Mouse (Mus musculus): ENCODE measurements around the gene Sema6d. TPM values are rescaled to one million over a fixed set of nuclear protein-coding genes. Genes with fewer than 3 reads are reported as not detected.

Gene Sema6d
- polyA plus RNA-seq (2012; rRNA removed): 25.3 and 25.7 TPM in 2 replicates

DNA sequence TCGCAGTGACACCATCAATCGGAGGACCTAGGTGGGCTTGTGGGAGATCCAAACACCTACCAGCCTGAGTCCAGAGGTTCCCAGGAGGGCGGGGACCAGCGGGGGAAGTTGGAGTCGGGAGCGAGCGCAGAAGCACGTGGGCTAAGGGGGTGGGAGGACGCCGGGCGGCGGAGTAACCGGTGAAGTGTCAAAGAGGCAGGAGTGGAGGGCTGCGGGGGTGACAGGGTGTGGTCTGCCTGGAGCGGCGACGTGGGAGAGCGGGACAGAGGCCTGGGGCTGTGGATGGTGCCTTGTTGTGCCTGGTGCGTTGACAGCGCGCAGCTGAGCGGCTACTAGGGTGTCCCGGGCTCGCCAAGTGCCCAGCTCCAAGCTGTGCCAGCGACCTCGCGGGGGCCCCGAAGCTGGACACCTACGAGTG, at the start of gene Sema6d:
Sema6d (plus strand) TSS at position 157 of the 418 bp plus-strand sequence.
- TF ChIP-seq POLR2A (IDR thresholded peaks at IDR 0.05; ENCODE audit: borderline replicate concordance, extremely low read depth, low read depth, low read length) (no peak), CTCF (IDR thresholded peaks at IDR 0.05; ENCODE audit: insufficient read depth, low read length) (no peak)
- Histone ChIP-seq H3K4me3 (replicated peaks; ENCODE audit: extremely low read depth, low read depth, low read length) (peak within 1 kb of the TSS; percentile 65), H3K4me1 (ENCODE audit: control insufficient read depth, insufficient read depth, low read length) (no peaks in the 10 kb centered on the region; the same call in 1 of the 2 replicates)
- WGBS: 2% methylated on average over 29 of the region's 29 CpGs
- DNase-seq: peak; percentile 4

DNA sequence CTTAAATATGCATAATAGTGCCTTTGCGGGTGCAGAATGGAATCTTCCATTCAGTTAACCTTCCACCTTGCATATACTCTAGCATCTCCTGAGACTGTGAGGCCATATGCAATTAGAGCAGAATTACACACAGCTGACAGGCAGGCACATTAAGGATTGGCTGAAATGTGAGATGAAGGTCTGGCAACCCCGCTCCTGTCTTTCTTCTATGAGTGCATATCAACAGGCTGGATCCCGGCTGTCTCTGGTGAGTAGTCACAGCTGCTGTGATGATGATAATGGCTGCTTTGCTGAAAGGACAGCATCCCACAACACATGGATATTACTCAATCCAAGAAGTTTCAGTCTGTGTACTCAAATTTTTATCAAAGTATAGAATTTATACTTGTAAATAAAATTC, 29.9 kb upstream of the Sema6d start:
- H3K4me1 ChIP-seq (ENCODE audit: control insufficient read depth, insufficient read depth, low read length): no peaks in the 10 kb centered on the region
- no peak for DNase-seq
- WGBS: 58% methylated on average over 3 of the region's 3 CpGs
- no peak overlapping the region for H3K4me3 ChIP-seq (replicated peaks; ENCODE audit: extremely low read depth, low read depth, low read length)
- TF ChIP-seq CTCF (IDR thresholded peaks at IDR 0.05; ENCODE audit: insufficient read depth, low read length) (no peak), POLR2A (IDR thresholded peaks at IDR 0.05; ENCODE audit: borderline replicate concordance, extremely low read depth, low read depth, low read length) (no peak)

DNA sequence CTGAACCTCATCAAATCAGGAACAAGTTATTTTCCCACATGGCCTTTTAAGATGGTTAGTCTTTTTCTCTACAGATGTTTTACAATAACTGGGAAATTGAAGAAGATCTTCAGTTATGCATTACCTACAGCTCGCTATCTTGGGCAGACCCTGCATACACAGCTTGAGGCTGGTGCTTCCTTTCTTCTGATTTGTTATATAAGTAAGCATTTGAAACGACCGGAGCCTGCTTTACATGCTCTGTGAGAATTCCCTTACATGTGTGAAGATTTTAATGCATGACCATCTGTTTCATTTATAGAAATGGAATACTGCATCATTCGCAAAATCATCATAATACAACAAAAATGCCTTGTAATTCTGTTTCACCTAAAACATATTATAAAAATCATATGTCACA, 21.4 kb upstream of the Sema6d start:
- no peak for DNase-seq
- TF ChIP-seq CTCF (IDR thresholded peaks at IDR 0.05; ENCODE audit: insufficient read depth, low read length) (no peak), POLR2A (IDR thresholded peaks at IDR 0.05; ENCODE audit: borderline replicate concordance, extremely low read depth, low read depth, low read length) (no peak)
- Histone ChIP-seq H3K4me3 (replicated peaks; ENCODE audit: extremely low read depth, low read depth, low read length) (no peak overlapping the region), H3K4me1 (ENCODE audit: control insufficient read depth, insufficient read depth, low read length) (no peaks in the 10 kb centered on the region)
- WGBS: 90% methylated on average over 4 of the region's 4 CpGs

DNA sequence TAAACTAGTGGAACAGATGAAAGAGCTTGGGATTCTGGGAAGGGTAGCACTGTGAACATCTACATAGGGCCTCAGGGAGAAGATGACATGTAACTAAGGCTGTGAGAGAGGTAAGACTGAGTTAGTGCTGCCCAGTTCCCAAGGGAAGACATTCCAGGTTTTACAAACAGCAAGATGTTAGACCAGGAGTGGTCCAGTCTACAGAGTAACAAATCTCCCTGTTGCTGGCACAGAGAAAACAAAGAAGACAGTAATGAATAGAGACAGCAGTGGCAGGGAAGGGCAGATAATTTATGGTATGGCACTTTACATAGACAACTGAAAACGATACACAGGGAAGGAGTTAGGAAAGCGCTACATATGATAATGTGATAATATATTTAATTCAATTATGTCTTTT, 19.1 kb upstream of the Sema6d start:
- 67% methylated on average over 2 of the region's 2 CpGs for WGBS
- Histone ChIP-seq H3K4me3 (replicated peaks; ENCODE audit: extremely low read depth, low read depth, low read length) (no peak overlapping the region), H3K4me1 (ENCODE audit: control insufficient read depth, insufficient read depth, low read length) (no peaks in the 10 kb centered on the region)
- no peak for DNase-seq
- no peak for TF ChIP-seq POLR2A (IDR thresholded peaks at IDR 0.05; ENCODE audit: borderline replicate concordance, extremely low read depth, low read depth, low read length)
- TF ChIP-seq CTCF (IDR thresholded peaks at IDR 0.05; ENCODE audit: insufficient read depth, low read length): no peak

DNA sequence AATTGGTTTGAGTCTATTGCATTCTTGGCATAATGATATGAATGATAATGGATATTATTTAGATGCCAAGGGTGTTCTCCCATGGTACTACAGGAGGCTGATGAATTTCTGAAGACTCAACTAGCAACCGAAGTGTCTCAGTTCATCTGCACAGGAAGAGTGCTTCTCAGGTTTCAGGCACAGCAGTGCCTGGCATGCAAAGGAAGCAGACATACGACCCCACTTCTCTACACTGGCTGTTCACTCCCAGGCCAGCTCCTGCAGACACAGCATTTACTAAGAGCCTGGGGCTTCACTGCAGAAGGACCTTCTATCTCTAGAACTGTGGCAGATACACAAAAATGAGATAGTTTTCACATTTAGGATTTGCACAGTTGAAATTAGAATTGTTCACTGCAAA, 18.4 kb upstream of the Sema6d start:
- no peak for TF ChIP-seq POLR2A (IDR thresholded peaks at IDR 0.05; ENCODE audit: borderline replicate concordance, extremely low read depth, low read depth, low read length)
- TF ChIP-seq CTCF (IDR thresholded peaks at IDR 0.05; ENCODE audit: insufficient read depth, low read length): no peak
- Histone ChIP-seq H3K4me1 (ENCODE audit: control insufficient read depth, insufficient read depth, low read length) (no peaks in the 10 kb centered on the region), H3K4me3 (replicated peaks; ENCODE audit: extremely low read depth, low read depth, low read length) (no peak overlapping the region)
- DNase-seq: no peak
- 19% methylated on average over 2 of the region's 2 CpGs for WGBS

DNA sequence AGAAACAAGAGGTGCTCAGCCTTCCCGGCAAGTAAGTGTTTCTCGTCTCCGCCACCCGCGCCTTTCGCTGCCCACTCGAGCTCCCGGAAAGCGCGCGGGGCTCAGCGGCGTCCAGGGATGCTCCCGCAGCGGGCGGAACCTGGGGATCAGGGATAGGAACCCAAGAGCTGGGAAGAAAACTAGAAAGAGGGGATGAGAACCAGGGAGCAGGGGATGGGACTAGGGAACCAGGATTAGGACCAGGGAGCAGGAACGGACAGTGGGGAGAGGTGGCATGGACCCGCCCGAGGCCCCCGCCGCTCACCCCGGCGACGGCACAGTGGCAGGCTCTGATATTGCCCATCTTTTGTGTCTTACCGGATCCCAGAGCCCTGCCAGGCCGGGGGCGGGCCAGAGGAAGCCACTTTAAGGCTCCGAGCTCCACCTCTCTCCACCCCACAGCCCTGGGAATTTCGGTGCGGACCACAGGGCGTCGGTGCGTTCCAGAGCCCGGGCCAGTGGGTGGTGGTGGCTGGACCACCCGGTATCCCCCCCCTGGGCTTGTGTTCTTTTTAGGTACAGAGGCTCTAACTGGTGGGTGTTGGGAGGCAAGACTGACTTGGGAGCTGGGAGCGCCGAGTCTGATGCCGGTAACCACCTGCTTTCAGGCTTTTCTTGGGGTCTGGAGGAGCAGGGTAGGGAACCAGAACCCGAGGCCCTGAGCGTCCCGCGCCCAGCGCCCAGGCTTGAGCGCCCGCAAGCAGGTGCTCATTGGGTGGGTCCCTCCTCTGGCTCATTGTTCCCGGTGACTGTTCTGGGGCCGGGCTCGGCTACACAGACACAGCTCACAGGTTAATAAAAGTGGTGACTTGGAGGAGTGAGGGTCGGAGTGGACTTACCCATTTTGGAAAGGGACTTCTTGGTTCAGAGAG, 717 bp downstream of the Sema6d start:
- peak overlapping the region; percentile 65 for H3K4me3 ChIP-seq (replicated peaks; ENCODE audit: extremely low read depth, low read depth, low read length)
- WGBS: 1% methylated on average over 49 of the region's 49 CpGs
- TF ChIP-seq CTCF (IDR thresholded peaks at IDR 0.05; ENCODE audit: insufficient read depth, low read length) (no peak), POLR2A (IDR thresholded peaks at IDR 0.05; ENCODE audit: borderline replicate concordance, extremely low read depth, low read depth, low read length) (no peak)

DNA sequence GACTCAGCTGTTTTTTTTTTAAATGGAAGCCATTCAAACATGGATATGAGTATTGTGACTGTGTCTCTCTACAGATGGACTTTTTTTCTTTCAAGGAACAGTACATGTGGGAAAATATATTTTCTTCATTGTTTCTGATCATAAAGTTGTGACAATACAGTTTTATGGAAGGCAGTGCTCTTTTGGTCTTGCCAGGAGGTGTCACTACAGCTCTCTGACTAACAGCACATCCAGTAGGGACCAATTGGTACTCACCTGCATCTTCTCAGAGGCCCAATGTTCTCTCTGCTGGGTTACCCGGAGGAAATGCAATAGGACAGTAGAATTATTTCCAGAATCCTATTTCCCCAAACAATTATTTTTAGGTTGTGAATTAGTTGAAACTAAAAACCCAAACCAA, 9.9 kb downstream of the Sema6d start:
- 40% methylated on average over 1 of the region's 1 CpGs for WGBS
- no peak overlapping the region for H3K4me3 ChIP-seq (replicated peaks; ENCODE audit: extremely low read depth, low read depth, low read length)

More for the DNA sequence above, 717 bp downstream of the Sema6d start:
- DNase-seq: peak; percentile 14
- H3K4me1 ChIP-seq (ENCODE audit: control insufficient read depth, insufficient read depth, low read length): no peaks in the 10 kb centered on the region; the same call in 1 of the 2 replicates

DNA sequence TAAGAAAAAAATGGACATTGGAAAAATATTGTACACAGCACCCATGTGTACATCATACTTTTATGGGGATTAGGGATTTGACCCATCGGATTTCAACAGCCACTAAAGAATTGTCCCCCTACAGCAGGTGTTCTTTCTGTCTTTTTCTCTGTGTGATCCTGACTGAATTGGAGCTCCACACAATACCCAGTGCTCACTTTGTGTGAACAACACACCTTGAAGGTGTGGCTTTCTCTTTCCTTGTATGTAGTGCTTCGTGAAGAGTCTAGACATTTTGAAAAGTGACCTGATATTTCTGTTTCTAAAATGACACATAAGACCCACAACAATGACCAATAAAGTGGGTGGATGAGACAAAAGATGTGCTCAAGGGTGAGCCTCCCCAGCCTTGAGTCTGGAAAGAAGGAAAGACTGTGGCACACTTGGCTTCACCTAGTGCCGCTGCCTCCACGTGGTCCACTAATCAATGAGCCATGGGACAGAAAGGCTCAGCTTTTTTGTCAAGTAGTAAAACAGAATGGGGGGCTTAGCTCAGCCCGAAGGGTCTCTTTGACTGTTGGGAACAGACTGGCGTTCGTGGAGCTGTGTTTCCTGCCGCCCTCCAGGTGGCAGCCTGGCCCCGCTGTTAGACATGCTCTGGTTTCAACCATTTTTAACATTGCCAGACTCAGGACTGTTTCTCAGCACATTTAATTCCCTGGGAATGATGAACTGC, 10.9 kb downstream of the Sema6d start:
- H3K4me1 ChIP-seq (ENCODE audit: control insufficient read depth, insufficient read depth, low read length): no peaks in the 10 kb centered on the region; the same call in none of the 2 replicates
- WGBS: 27% methylated on average over 9 of the region's 9 CpGs
- peak; percentile 46 for DNase-seq
- TF ChIP-seq POLR2A (IDR thresholded peaks at IDR 0.05; ENCODE audit: borderline replicate concordance, extremely low read depth, low read depth, low read length) (no peak), CTCF (IDR thresholded peaks at IDR 0.05; ENCODE audit: insufficient read depth, low read length) (peak; percentile 77)
- no peak overlapping the region for H3K4me3 ChIP-seq (replicated peaks; ENCODE audit: extremely low read depth, low read depth, low read length)

More for the DNA sequence above, 9.9 kb downstream of the Sema6d start:
- no peak for DNase-seq
- no peaks in the 10 kb centered on the region; the same call in none of the 2 replicates for H3K4me1 ChIP-seq (ENCODE audit: control insufficient read depth, insufficient read depth, low read length)
- TF ChIP-seq POLR2A (IDR thresholded peaks at IDR 0.05; ENCODE audit: borderline replicate concordance, extremely low read depth, low read depth, low read length): no peak
- no peak for TF ChIP-seq CTCF (IDR thresholded peaks at IDR 0.05; ENCODE audit: insufficient read depth, low read length)

DNA sequence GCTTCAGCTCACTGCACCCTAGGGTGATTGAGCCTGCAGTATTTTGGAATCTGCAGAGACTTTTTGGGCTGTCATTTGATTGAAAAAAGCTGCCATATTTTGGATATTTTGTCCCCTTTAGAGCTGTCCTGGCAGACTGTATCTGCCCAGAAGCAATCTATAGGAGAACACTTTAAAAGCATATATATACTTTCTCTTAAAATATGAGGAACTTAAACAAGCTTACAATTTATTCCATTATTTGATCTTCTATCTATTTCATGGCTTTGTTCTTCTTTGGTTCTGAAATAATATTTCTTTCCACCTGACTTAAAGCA, 11.4 kb downstream of the Sema6d start:
- no peak overlapping the region for H3K4me3 ChIP-seq (replicated peaks; ENCODE audit: extremely low read depth, low read depth, low read length)
- H3K4me1 ChIP-seq (ENCODE audit: control insufficient read depth, insufficient read depth, low read length): no peaks in the 10 kb centered on the region; the same call in none of the 2 replicates
- DNase-seq: no peak
- TF ChIP-seq POLR2A (IDR thresholded peaks at IDR 0.05; ENCODE audit: borderline replicate concordance, extremely low read depth, low read depth, low read length): no peak
- no peak for TF ChIP-seq CTCF (IDR thresholded peaks at IDR 0.05; ENCODE audit: insufficient read depth, low read length)

Data from lung, adult 2 months (tissue).